9 mouse cellular contexts compared by ENCODE assay signal in genomic region chr17:29895566-29895965, GRCm38 (mm10).
"Had no signal": no experiment of that assay in that cellular context is flagged by ENCODE, and none has a peak within 500 bp of the region (broad histone marks: within the 10 kb centered on the region; RNA-seq: fewer than 3 reads in every experiment).

No protein-coding gene starts in this region.

- ATAC-seq: liver, embryonic 12.5 days had no signal

- H3K9me3 ChIP-seq: limb, embryonic 15.5 days; liver, embryonic 12.5 days; neural tube, embryonic 15.5 days had no signal

- H3K27ac ChIP-seq: left cerebral cortex, adult 2 months; limb, embryonic 15.5 days; liver, embryonic 12.5 days; stomach, postnatal 0 days had no signal

- H3K4me2 ChIP-seq: limb, embryonic 15.5 days; liver, embryonic 12.5 days; lung, embryonic 14.5 days; neural tube, embryonic 15.5 days had no signal

- H3K4me1 ChIP-seq: liver, embryonic 12.5 days had no signal

- H3K9ac ChIP-seq: limb, embryonic 15.5 days; liver, embryonic 12.5 days; lung, embryonic 14.5 days; neural tube, embryonic 15.5 days had no signal

- H3K4me3 ChIP-seq: left cerebral cortex, adult 2 months; limb, embryonic 15.5 days; liver, embryonic 12.5 days; myocyte; neural tube, embryonic 15.5 days had no signal

- DNase-seq: right cerebral cortex, adult 18-20 months; right cerebral cortex, postnatal 25 days had no signal

- H3K36me3 ChIP-seq: limb, embryonic 15.5 days; liver, embryonic 12.5 days; neural tube, embryonic 15.5 days had no signal
